ENCODE assay signal across 24 mouse cellular contexts in the genomic region with DNA sequence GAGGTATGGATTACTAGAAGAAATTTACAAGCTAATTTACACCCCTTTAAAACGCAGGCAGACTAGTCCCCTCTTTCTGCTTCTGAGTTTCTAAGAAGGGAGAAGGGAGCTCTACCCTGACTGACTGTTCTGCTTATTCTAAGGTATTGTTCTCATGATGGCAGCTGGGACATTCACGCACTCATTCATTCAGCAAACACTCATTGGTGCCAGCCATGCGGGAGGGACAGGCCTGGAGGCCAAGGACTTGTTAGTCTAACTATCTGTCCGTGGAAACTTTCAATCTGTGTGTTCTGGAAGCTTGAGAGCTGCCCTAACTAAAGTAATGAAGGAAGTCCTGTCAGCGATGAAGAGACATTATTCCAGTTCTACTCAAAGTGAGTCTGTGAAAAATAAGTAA. TPM values are rescaled to one million over a fixed set of nuclear protein-coding genes. Genes with fewer than 3 reads are reported as not detected.
DNase-seq lines count a peak whose midpoint lies in the region; ATAC-seq and TF ChIP-seq lines count a peak whose summit lies in the region.
"Had no signal": no experiment of that assay in that cellular context is flagged by ENCODE, and none has a peak within 500 bp of the region (broad histone marks: within the 10 kb centered on the region; RNA-seq: fewer than 3 reads in every experiment).

No protein-coding gene starts in this region.

- no peaks in the 10 kb centered on the region for H3K36me3 ChIP-seq in forebrain, embryonic 14.5 days (ENCODE audit: control insufficient read depth, insufficient read depth, low read length)
- no peaks in the 10 kb centered on the region for H3K36me3 ChIP-seq in forebrain, embryonic 11.5 days (ENCODE audit: control insufficient read depth, insufficient read depth, low read length)
- no peaks in the 10 kb centered on the region for H3K36me3 ChIP-seq in kidney, postnatal 0 days (ENCODE audit: insufficient read depth, low read length)
- H3K36me3 ChIP-seq: embryonic facial prominence, embryonic 13.5 days; G1E; heart, embryonic 15.5 days; intestine, embryonic 15.5 days had no signal

- WGBS in forebrain, embryonic 14.5 days = 39% methylated on average over 5 of the region's 5 CpGs
- 80% methylated on average over 5 of the region's 5 CpGs for WGBS in forebrain, embryonic 11.5 days
- 50% methylated on average over 5 of the region's 5 CpGs for WGBS in kidney, postnatal 0 days

- H3K4me3 ChIP-seq in forebrain, embryonic 14.5 days (ENCODE audit: low read depth, low read length) = no peak overlapping the region
- H3K4me3 ChIP-seq in forebrain, embryonic 11.5 days (ENCODE audit: low read depth, low read length) = no peak overlapping the region
- no peak overlapping the region for H3K4me3 ChIP-seq in kidney, postnatal 0 days (replicated peaks; ENCODE audit: low read depth, low read length)
- H3K4me3 ChIP-seq: embryonic facial prominence, embryonic 13.5 days; forebrain, embryonic 13.5 days; gastrocnemius, adult 2 months; heart, adult 2 months; heart, embryonic 15.5 days; intestine, embryonic 15.5 days had no signal

- no peak overlapping the region for H3K9ac ChIP-seq in forebrain, embryonic 14.5 days (ENCODE audit: low read length)
- no peak overlapping the region for H3K9ac ChIP-seq in forebrain, embryonic 11.5 days (ENCODE audit: low read length)
- H3K9ac ChIP-seq in kidney, postnatal 0 days (ENCODE audit: low read depth, low read length) = no peak overlapping the region
- H3K9ac ChIP-seq: embryonic facial prominence, embryonic 13.5 days; forebrain, embryonic 13.5 days; heart, embryonic 15.5 days; intestine, embryonic 15.5 days had no signal

- DNase-seq in forebrain, embryonic 14.5 days (ENCODE audit: low spot score) = peak; percentile 41
- no peak for DNase-seq in forebrain, embryonic 11.5 days (ENCODE audit: low spot score)
- DNase-seq in kidney, postnatal 0 days (ENCODE audit: low spot score) = peak; percentile 14
- DNase-seq in kidney, adult 9 months = no peak
- DNase-seq in brain, embryonic 14.5 days (ENCODE audit: low read depth) = peak; percentile 70
- DNase-seq in lung, postnatal 36 days = peak; percentile 35
- DNase-seq in thymus, postnatal 36 days = no peak
- DNase-seq: adrenal gland, postnatal 10 days; B cell, adult 2 months; cerebellum, adult 11-12 months; cerebellum, adult 9-11 months; cerebellum, postnatal 36 days; gastrocnemius, adult 2 months; gastrocnemius, postnatal 25 days; heart, adult 2 months; heart, postnatal 14 days had no signal

- ATAC-seq in forebrain, embryonic 14.5 days = peak; percentile 63
- ATAC-seq in forebrain, embryonic 11.5 days (replicated peaks; ENCODE audit: low FRiP score) = no peak
- no peak for ATAC-seq in kidney, postnatal 0 days (replicated peaks; ENCODE audit: low FRiP score, low read depth)
- ATAC-seq: CD4-positive, CD25-positive, alpha-beta regulatory T cell, adult 4 months; forebrain, embryonic 13.5 days; hindbrain, postnatal 0 days; intestine, embryonic 15.5 days had no signal

- TF ChIP-seq CTCF in kidney, postnatal 0 days (IDR thresholded peaks at IDR 0.05; ENCODE audit: low read depth) = no peak
- TF ChIP-seq CTCF in brain, embryonic 14.5 days (IDR thresholded peaks at IDR 0.05; ENCODE audit: borderline replicate concordance, extremely low read depth, insufficient read depth, insufficient read length) = no peak

- no peaks in the 10 kb centered on the region for H3K27me3 ChIP-seq in forebrain, embryonic 14.5 days (replicated peaks; ENCODE audit: control insufficient read depth, insufficient read depth, low read length)
- no peaks in the 10 kb centered on the region for H3K27me3 ChIP-seq in forebrain, embryonic 11.5 days (ENCODE audit: control insufficient read depth, insufficient read depth, low read length)
- no peaks in the 10 kb centered on the region for H3K27me3 ChIP-seq in kidney, postnatal 0 days (ENCODE audit: insufficient read depth, low read length)
- H3K27me3 ChIP-seq: embryonic facial prominence, embryonic 13.5 days; forebrain, embryonic 13.5 days; heart, embryonic 15.5 days; intestine, embryonic 15.5 days had no signal

- H3K9me3 ChIP-seq in forebrain, embryonic 14.5 days (replicated peaks; ENCODE audit: control insufficient read depth, low read length) = no peaks in the 10 kb centered on the region
- no peaks in the 10 kb centered on the region for H3K9me3 ChIP-seq in forebrain, embryonic 11.5 days (ENCODE audit: control insufficient read depth, low read length)
- H3K9me3 ChIP-seq in kidney, postnatal 0 days (replicated peaks; ENCODE audit: low read length) = no peaks in the 10 kb centered on the region
- H3K9me3 ChIP-seq: embryonic facial prominence, embryonic 13.5 days; forebrain, embryonic 13.5 days; G1E; heart, embryonic 15.5 days; intestine, embryonic 15.5 days had no signal

- H3K27ac ChIP-seq in forebrain, embryonic 14.5 days (ENCODE audit: low read depth, low read length) = no peak overlapping the region
- H3K27ac ChIP-seq in forebrain, embryonic 11.5 days (ENCODE audit: low read depth, low read length) = no peak overlapping the region
- H3K27ac ChIP-seq in kidney, postnatal 0 days = no peak overlapping the region
- H3K27ac ChIP-seq: embryonic facial prominence, embryonic 13.5 days; forebrain, embryonic 13.5 days; gastrocnemius, adult 2 months; heart, adult 2 months; heart, embryonic 15.5 days; hindbrain, postnatal 0 days; intestine, embryonic 15.5 days had no signal

- TF ChIP-seq POLR2A in brain, embryonic 14.5 days (IDR thresholded peaks at IDR 0.05; ENCODE audit: borderline replicate concordance, extremely low read depth, insufficient read depth, insufficient read length, poor library complexity, severe bottlenecking) = no peak

- H3K4me2 ChIP-seq in forebrain, embryonic 14.5 days (ENCODE audit: low read length) = no peak overlapping the region
- no peak overlapping the region for H3K4me2 ChIP-seq in forebrain, embryonic 11.5 days (ENCODE audit: low read depth, low read length, severe bottlenecking)
- H3K4me2 ChIP-seq in kidney, postnatal 0 days (ENCODE audit: low read length) = no peak overlapping the region
- H3K4me2 ChIP-seq: embryonic facial prominence, embryonic 13.5 days; forebrain, embryonic 13.5 days; heart, embryonic 11.5 days; heart, embryonic 15.5 days; intestine, embryonic 15.5 days had no signal

- H3K4me1 ChIP-seq in forebrain, embryonic 14.5 days (ENCODE audit: control insufficient read depth, insufficient read depth, low read length) = no peaks in the 10 kb centered on the region
- H3K4me1 ChIP-seq in forebrain, embryonic 11.5 days (replicated peaks; ENCODE audit: control insufficient read depth, insufficient read depth, low read length) = no peaks in the 10 kb centered on the region
- H3K4me1 ChIP-seq in kidney, postnatal 0 days (replicated peaks; ENCODE audit: insufficient read depth, low read length) = no peaks in the 10 kb centered on the region; the same call in 1 of the 2 replicates
- H3K4me1 ChIP-seq: forebrain, embryonic 13.5 days; heart, embryonic 15.5 days; intestine, embryonic 15.5 days had no signal

RNA-seq across cellular contexts. Expression of gene Pla2r1, which starts 14.4 kb away (rescaled TPM):
- polyA plus RNA-seq in forebrain, embryonic 14.5 days (2014; fragmentation: Nextera tagmentation; extraction: Ambion mirVana) = 0.24 and 0.28 TPM in 2 replicates
- polyA plus RNA-seq in forebrain, embryonic 11.5 days (2014; fragmentation: Nextera tagmentation; extraction: Ambion mirVana) = 1.0 and 1.5 TPM in 2 replicates
- 3.1 and 3.7 TPM in 2 replicates for polyA plus RNA-seq in kidney, postnatal 0 days (2015; fragmentation: Nextera tagmentation; extraction: Ambion mirVana)
- polyA plus RNA-seq in brain, embryonic 14.5 days (2012; rRNA removed) = 0.29 and 0.38 TPM in 2 replicates
- polyA plus RNA-seq: CD4-positive, CD25-positive, alpha-beta regulatory T cell, adult 4 months; G1E had no signal

Comparison
In these comparisons a context has a peak if more than half of its experiments do, and no peak if none do; other contexts are left out.
1. DNase-seq: peak in forebrain, embryonic 14.5 days (single experiment), kidney, postnatal 0 days (single experiment), brain, embryonic 14.5 days (single experiment) and lung, postnatal 36 days (single experiment); none in forebrain, embryonic 11.5 days (single experiment), kidney, adult 9 months (single experiment) and thymus, postnatal 36 days (0 of 2).